Mouse (Mus musculus): ENCODE data around the gene Hykk. TPM values are rescaled to one million over a fixed set of nuclear protein-coding genes. Genes with fewer than 3 reads are reported as not detected.
A peak's percentile ranks its signal among the peaks of the same experiment; 100 is the strongest.
"Not testable (repeated sequence)": the region's sequence is repeated elsewhere in the genome, so short reads cannot be mapped to it uniquely, and the experiment has no call there.

The Hykk gene
- polyA plus RNA-seq, 1 experiment from 2014 or later = 1.9 TPM

GRCm38 (mm10) chr9:54942071-54942470 is 25.0 kb downstream of the Hykk start:
- 92% methylated on average over 4 of the region's 4 CpGs for WGBS
- no peaks in the 10 kb centered on the region for H3K4me1 ChIP-seq
- H3K9ac ChIP-seq = no peak overlapping the region
- H3K27ac ChIP-seq = no peak overlapping the region
- no peaks in the 10 kb centered on the region for H3K36me3 ChIP-seq (ENCODE audit: poor library complexity, severe bottlenecking)
- no peaks in the 10 kb centered on the region for H3K9me3 ChIP-seq (replicated peaks)
- no peak for ATAC-seq
- no peak overlapping the region for H3K4me2 ChIP-seq
- no peaks in the 10 kb centered on the region for H3K27me3 ChIP-seq
- no peak overlapping the region for H3K4me3 ChIP-seq

- Histone ChIP-seq H3K36me3 (ENCODE audit: poor library complexity, severe bottlenecking) (no peaks in the 10 kb centered on the region), H3K9me3 (replicated peaks) (no peaks in the 10 kb centered on the region), H3K4me2 (no peak overlapping the region), H3K4me3 (no peak overlapping the region), H3K27me3 (no peaks in the 10 kb centered on the region), H3K27ac (no peak overlapping the region), H3K9ac (no peak overlapping the region), H3K4me1 (no peaks in the 10 kb centered on the region)
- 81% methylated on average over 2 of the region's 2 CpGs for WGBS
- ATAC-seq = no peak
Measured at GRCm38 (mm10) chr9:54944467-54944866, 27.4 kb downstream of the Hykk start.

GRCm38 (mm10) chr9:54946256-54946655 is 29.2 kb downstream of the Hykk start:
- ATAC-seq = no peak
- Histone ChIP-seq H3K27me3 (no peaks in the 10 kb centered on the region), H3K9ac (no peak overlapping the region), H3K9me3 (replicated peaks) (no peaks in the 10 kb centered on the region), H3K4me3 (no peak overlapping the region), H3K4me2 (no peak overlapping the region), H3K36me3 (ENCODE audit: poor library complexity, severe bottlenecking) (no peaks in the 10 kb centered on the region), H3K4me1 (peaks cover under 1% of the 10 kb centered on the region), H3K27ac (no peak overlapping the region)
- WGBS = 70% methylated on average over 16 of the region's 16 CpGs

- no peak overlapping the region for H3K9ac ChIP-seq
- no peak overlapping the region for H3K4me2 ChIP-seq
- peaks cover 23% of the 10 kb centered on the region for H3K36me3 ChIP-seq (ENCODE audit: poor library complexity, severe bottlenecking)
- ATAC-seq = no peak
- peaks cover 15% of the 10 kb centered on the region for H3K4me1 ChIP-seq
- H3K27me3 ChIP-seq = no peaks in the 10 kb centered on the region
- H3K4me3 ChIP-seq = no peak overlapping the region
- H3K27ac ChIP-seq = no peak overlapping the region
- H3K9me3 ChIP-seq (replicated peaks) = no peaks in the 10 kb centered on the region
Measured at GRCm38 (mm10) chr9:54949465-54949864, 32.4 kb downstream of the Hykk start.

- H3K36me3 ChIP-seq (ENCODE audit: poor library complexity, severe bottlenecking) = peaks cover 29% of the 10 kb centered on the region
- not testable (repeated sequence) for H3K9me3 ChIP-seq (replicated peaks); H3K27me3 ChIP-seq
- ATAC-seq = peak; percentile 48
- WGBS = 51% methylated on average over 8 of the region's 8 CpGs
- H3K4me1 ChIP-seq = peaks cover 15% of the 10 kb centered on the region
- peak overlapping the region; percentile 73 for H3K27ac ChIP-seq
- peak overlapping the region; percentile 90 for H3K4me3 ChIP-seq
- peak overlapping the region; percentile 72 for H3K4me2 ChIP-seq
- H3K9ac ChIP-seq = peak overlapping the region; percentile 48; the same call in 1 of the 2 replicates
Measured at GRCm38 (mm10) chr9:54950162-54950561, 33.1 kb downstream of the Hykk start.

GRCm38 (mm10) chr9:54950575-54951321 is 33.7 kb downstream of the Hykk start, which contains the start of the genes Psma4 and AY074887:
Gene Psma4, plus strand, starts transcription at chr9:54950790.
Gene AY074887, minus strand, starts transcription at chr9:54950998.
- Histone ChIP-seq H3K9ac (peak within 1 kb of the TSS; percentile 90), H3K4me2 (peak within 1 kb of the TSS; percentile 72), H3K4me3 (peak within 1 kb of the TSS; percentile 90), H3K4me1 (peaks cover 15% of the 10 kb centered on the region), H3K36me3 (ENCODE audit: poor library complexity, severe bottlenecking) (peaks cover 35% of the 10 kb centered on the region), H3K9me3 (replicated peaks) (no peaks in the 10 kb centered on the region), H3K27ac (peak within 1 kb of the TSS; percentile 84), H3K27me3 (no peaks in the 10 kb centered on the region)
- WGBS = under 1% methylated on average over 57 of the region's 65 CpGs
- peak; percentile 100 for ATAC-seq

GRCm38 (mm10) chr9:54961059-54961458 is 44.0 kb downstream of the Hykk start:
- ATAC-seq = no peak
- Histone ChIP-seq H3K9ac (no peak overlapping the region), H3K27me3 (no peaks in the 10 kb centered on the region), H3K4me2 (no peak overlapping the region), H3K4me3 (no peak overlapping the region), H3K36me3 (ENCODE audit: poor library complexity, severe bottlenecking) (peaks cover 43% of the 10 kb centered on the region), H3K27ac (no peak overlapping the region), H3K4me1 (no peaks in the 10 kb centered on the region), H3K9me3 (replicated peaks) (no peaks in the 10 kb centered on the region)
- 95% methylated on average over 4 of the region's 4 CpGs for WGBS

- ATAC-seq = no peak
Measured at GRCm38 (mm10) chr9:54963669-54964068, 46.6 kb downstream of the Hykk start.

GRCm38 (mm10) chr9:54969972-54970637 is 53.0 kb downstream of the Hykk start:
- Histone ChIP-seq H3K27me3 (no peaks in the 10 kb centered on the region), H3K36me3 (ENCODE audit: poor library complexity, severe bottlenecking) (no peaks in the 10 kb centered on the region), H3K9ac (no peak overlapping the region), H3K4me2 (no peak overlapping the region), H3K9me3 (replicated peaks) (no peaks in the 10 kb centered on the region), H3K4me1 (no peaks in the 10 kb centered on the region), H3K4me3 (no peak overlapping the region), H3K27ac (no peak overlapping the region)
- WGBS = 70% methylated on average over 8 of the region's 8 CpGs
- ATAC-seq = no peak

More at GRCm38 (mm10) chr9:54963669-54964068, 46.6 kb downstream of the Hykk start:
- H3K4me2 ChIP-seq = no peak overlapping the region
- H3K27ac ChIP-seq = no peak overlapping the region
- H3K27me3 ChIP-seq = no peaks in the 10 kb centered on the region
- H3K4me1 ChIP-seq = no peaks in the 10 kb centered on the region
- no peak overlapping the region for H3K4me3 ChIP-seq
- H3K9ac ChIP-seq = no peak overlapping the region
- H3K9me3 ChIP-seq (replicated peaks) = no peaks in the 10 kb centered on the region
- H3K36me3 ChIP-seq (ENCODE audit: poor library complexity, severe bottlenecking) = peaks cover 17% of the 10 kb centered on the region

- H3K27ac ChIP-seq = no peak within 1 kb of the TSS
Measured at GRCm38 (mm10) chr9:54980674-54981073, 63.6 kb downstream of the Hykk start, which contains the start of gene Chrna5. Gene Chrna5, plus strand, starts transcription at chr9:54980880.

GRCm38 (mm10) chr9:54981291-54982191 is 64.5 kb downstream of the Hykk start:
- H3K4me3 ChIP-seq = peak overlapping the region; percentile 65
- peak overlapping the region; percentile 68 for H3K9ac ChIP-seq
- peak; percentile 87 for ATAC-seq
- peak overlapping the region; percentile 88 for H3K4me2 ChIP-seq
- peaks cover 51% of the 10 kb centered on the region for H3K27me3 ChIP-seq
- H3K27ac ChIP-seq = no peak overlapping the region
- H3K9me3 ChIP-seq (replicated peaks) = no peaks in the 10 kb centered on the region
- peaks cover 12% of the 10 kb centered on the region for H3K4me1 ChIP-seq
- H3K36me3 ChIP-seq (ENCODE audit: poor library complexity, severe bottlenecking) = no peaks in the 10 kb centered on the region
- WGBS = under 1% methylated on average over 70 of the region's 85 CpGs

More at GRCm38 (mm10) chr9:54980674-54981073, 63.6 kb downstream of the Hykk start, which contains the start of gene Chrna5:
- Histone ChIP-seq H3K36me3 (ENCODE audit: poor library complexity, severe bottlenecking) (no peaks in the 10 kb centered on the region), H3K9me3 (replicated peaks) (no peaks in the 10 kb centered on the region), H3K4me3 (peak within 1 kb of the TSS; percentile 65), H3K4me1 (peaks cover 12% of the 10 kb centered on the region), H3K9ac (peak within 1 kb of the TSS; percentile 68), H3K4me2 (peak within 1 kb of the TSS; percentile 88), H3K27me3 (peaks cover 55% of the 10 kb centered on the region)
- no peak for ATAC-seq
- 61% methylated on average over 8 of the region's 8 CpGs for WGBS
